Mouse (Mus musculus) cerebellum, postnatal 14 days (tissue): ENCODE data around the gene Gm11007.
"Not testable (repeated sequence)": the region's sequence is repeated elsewhere in the genome, so short reads cannot be mapped to it uniquely, and the experiment has no call there.

Source experiments
- DNase-seq, 2 experiments: peaks; one replicate each; pipeline ENCODE4 v3.0.0; 2021; ENCODE audit warnings: mixed read lengths in 2 of 2

Gene Gm11007

GRCm38 (mm10) chr2:175643678-175644077 lies at the start of gene Gm11007:
Gene Gm11007, plus strand, starts transcription at chr2:175643978.
- DNase-seq = not testable (repeated sequence)
